Mouse (Mus musculus): ENCODE measurements around the gene Pde4d.

DNA sequence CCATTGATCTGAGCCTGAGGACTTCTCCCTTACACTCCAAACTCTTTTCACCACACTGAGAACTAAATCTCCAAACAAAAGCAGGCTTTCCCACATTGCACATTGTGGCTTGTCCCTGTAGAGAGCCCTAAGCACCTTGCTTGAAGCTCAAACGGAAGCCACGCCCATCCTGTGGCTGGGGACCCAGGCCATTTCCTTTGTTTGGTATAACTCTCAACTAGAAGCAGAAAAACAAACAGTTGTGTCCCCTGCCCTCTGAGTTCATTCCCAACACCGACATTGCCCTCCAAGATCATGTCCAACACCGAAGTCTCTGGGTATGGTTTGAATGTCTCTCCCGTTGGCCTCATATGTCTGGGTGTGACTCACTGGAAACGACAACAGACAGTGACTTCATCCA, 759.7 kb downstream of the Pde4d start:
- TF ChIP-seq CTCF (IDR thresholded peaks at IDR 0.05; ENCODE audit: low read depth) (no peak), EP300 (optimal IDR thresholded peaks at IDR 0.05) (no peak)

Data from stomach, postnatal 0 days (tissue).